Mouse (Mus musculus) bone marrow, adult 2 months (tissue): ENCODE data around the gene Smad5.

Source experiments
- CTCF ChIP-seq: fragments of 200-500 bp; IDR thresholded peaks from 2 replicates; pipeline ENCODE4 v1.5.1; 2011; ENCODE audit warnings: low read length, control low read depth; ENCODE audit not compliant: control insufficient read depth, insufficient read depth
- POLR2A ChIP-seq: fragments of 200-500 bp; IDR thresholded peaks from 2 replicates; pipeline ENCODE4 v1.6.1; 2011; ENCODE audit warnings: low read depth, mild to moderate bottlenecking, control low read depth, low read length, borderline replicate concordance; ENCODE audit not compliant: control insufficient read depth

GRCm38 (mm10) chr13:56770136-56770578 lies 67.3 kb downstream of the Smad5 start:
- no peak for TF ChIP-seq POLR2A
- no peak for TF ChIP-seq CTCF
